Mouse (Mus musculus) hindbrain, embryonic 12.5 days (tissue): ENCODE results near the gene Mettl7a1. TPM values are rescaled to one million over a fixed set of nuclear protein-coding genes. Genes with fewer than 3 reads are reported as not detected.
"Not testable (repeated sequence)": the region's sequence is repeated elsewhere in the genome, so short reads cannot be mapped to it uniquely, and the experiment has no call there.

Experiments
- ATAC-seq: fragments of 200-750 bp; cut with Nextera tagmentation; 2 replicates; pipeline ENCODE4 v1.8.0; 2017; ENCODE audit warnings: moderate TSS enrichment; ENCODE audit not compliant: low FRiP score
- H3K27ac ChIP-seq: fragments of 300-500 bp; sonication (generic); 2 replicates; pipeline ENCODE4 v1.5.1; 2016; ENCODE audit warnings: mild to moderate bottlenecking
- H3K27me3 ChIP-seq: fragments of 300-500 bp; sonication (generic); 2 replicates; pipeline ENCODE4 v1.6.1; 2016; ENCODE audit warnings: mild to moderate bottlenecking
- H3K36me3 ChIP-seq: fragments of 300-500 bp; sonication (generic); 2 replicates; pipeline ENCODE4 v1.6.1; 2016; ENCODE audit warnings: mild to moderate bottlenecking
- H3K4me1 ChIP-seq: fragments of 300-500 bp; sonication (generic); 2 replicates; pipeline ENCODE4 v1.6.1; 2016
- H3K4me2 ChIP-seq: fragments of 300-500 bp; sonication (generic); replicated peaks from 2 replicates; pipeline ENCODE4 v1.6.1; 2016; ENCODE audit warnings: mild to moderate bottlenecking
- H3K4me3 ChIP-seq: fragments of 300-500 bp; sonication (generic); 2 replicates; pipeline ENCODE4 v1.5.1; 2016; ENCODE audit warnings: mild to moderate bottlenecking
- H3K9ac ChIP-seq: fragments of 300-500 bp; sonication (generic); 2 replicates; pipeline ENCODE4 v1.6.1; 2016; ENCODE audit warnings: mild to moderate bottlenecking, moderate library complexity
- H3K9me3 ChIP-seq: fragments of 300-500 bp; sonication (generic); replicated peaks from 2 replicates; pipeline ENCODE4 v1.6.1; 2016; ENCODE audit warnings: mild to moderate bottlenecking
- WGBS: fragments of 180-500 bp; shearing (Covaris S2); methylation state at CpG from one replicate; pipeline ENCODE4 v1.1.7; 2016; 5-methylcytosine and 5-hydroxymethylcytosine counted together
- polyA plus RNA-seq: library from polyadenylated mRNA; unstranded; fragments of >200 nt; fragmentation: Nextera tagmentation; extraction: Ambion mirVana; gene quantifications from 2 replicates; pipeline ENCODE4 v1.2.1, GENCODE M21; 2016

The Mettl7a1 gene
- polyA plus RNA-seq, 1 experiment from 2014 or later: 4.8 TPM

DNA sequence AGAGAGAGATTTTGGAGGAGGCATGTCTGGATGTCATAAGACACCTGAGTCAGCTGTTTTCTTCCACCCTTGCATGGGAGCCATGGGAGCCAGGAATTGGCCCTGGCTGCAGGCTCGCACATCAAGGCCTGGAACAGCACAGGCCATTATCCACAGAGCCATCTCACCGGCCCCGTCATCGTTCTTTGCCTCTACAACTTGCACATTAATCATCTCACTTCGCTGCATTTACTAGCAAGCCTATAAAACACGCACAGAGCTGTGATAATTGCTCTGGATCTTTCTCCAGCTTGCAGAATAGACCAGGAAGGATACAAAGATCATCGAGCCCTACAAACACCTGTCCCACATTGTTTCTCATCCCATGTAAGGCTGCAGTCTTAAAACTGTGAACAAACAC is 26.8 kb downstream of the Mettl7a1 start:
- Histone ChIP-seq H3K27ac (no peak overlapping the region), H3K36me3 (no peaks in the 10 kb centered on the region), H3K4me1 (no peaks in the 10 kb centered on the region), H3K4me3 (no peak overlapping the region), H3K9ac (no peak overlapping the region), H3K27me3 (no peaks in the 10 kb centered on the region), H3K9me3 (no peaks in the 10 kb centered on the region), H3K4me2 (no peak overlapping the region)
- ATAC-seq: no peak
- whole genome bisulfite sequencing: 70% methylated on average over 7 of the region's 7 CpGs

DNA sequence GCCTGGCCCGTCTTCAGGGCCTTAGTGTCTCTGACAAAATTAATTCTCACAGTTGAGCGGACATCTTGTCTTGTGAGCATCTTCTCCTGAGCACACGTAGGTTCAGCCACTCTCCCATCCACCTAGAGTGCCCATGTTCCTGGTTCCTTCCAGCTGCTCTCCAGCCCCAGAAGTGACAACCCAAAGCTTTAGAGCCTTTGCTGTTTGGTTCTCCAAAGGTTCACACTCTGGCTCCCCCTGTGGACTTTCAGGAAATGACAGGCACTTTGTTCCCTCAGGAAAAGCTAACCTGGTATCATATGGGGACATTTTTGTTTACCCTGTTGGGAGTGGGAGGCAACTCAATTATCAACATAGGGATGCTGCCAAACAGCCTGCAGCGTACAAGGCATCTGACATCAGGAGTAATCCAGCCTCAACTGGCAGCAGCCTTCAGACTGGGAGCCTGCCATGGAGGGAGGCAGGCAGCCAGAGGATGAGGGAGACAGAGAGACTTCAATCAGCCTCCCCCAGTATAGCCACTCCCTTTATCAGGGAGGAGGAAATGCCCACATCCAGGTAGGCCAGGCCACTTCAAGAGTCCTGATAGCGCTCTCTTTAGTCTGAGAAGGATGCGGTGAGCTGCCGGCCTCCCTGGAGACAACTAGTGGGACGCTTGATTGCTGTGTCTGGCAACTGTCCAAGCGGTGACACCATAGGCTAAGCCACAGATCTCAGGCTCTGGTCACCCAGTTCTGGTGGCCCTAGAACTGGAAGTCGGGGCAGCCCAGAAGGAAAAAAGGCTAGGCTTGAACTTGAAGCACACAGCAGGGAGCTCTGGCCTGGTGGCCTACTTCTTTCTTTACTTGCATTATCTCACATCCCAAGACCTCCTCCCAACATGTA is 28.4 kb downstream of the Mettl7a1 start:
- H3K9me3 ChIP-seq, H3K9ac ChIP-seq, H3K4me3 ChIP-seq, H3K4me1 ChIP-seq, H3K27me3 ChIP-seq, H3K4me2 ChIP-seq, H3K36me3 ChIP-seq, ATAC-seq, H3K27ac ChIP-seq: not testable (repeated sequence)
- WGBS: 39% methylated on average over 2 of the region's 10 CpGs

DNA sequence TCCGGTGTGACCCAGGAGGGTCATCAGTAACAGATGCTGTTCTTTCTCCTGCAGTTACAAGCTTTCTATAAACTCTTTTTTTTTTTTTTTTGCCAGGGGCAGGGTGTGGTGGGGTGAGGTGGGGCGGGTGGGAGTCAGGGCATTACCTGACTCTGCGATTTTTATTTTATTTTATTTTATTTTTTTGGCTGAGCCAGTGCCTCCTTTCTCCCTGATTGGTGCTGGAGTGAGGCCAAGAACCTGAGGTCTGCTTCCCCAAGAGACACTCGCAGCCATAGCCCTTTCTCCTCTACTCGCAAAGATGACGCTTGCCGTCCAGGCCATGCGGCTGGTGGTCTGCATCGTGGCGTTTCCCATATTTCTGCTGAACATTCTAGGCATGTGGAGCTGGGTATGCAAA is 30.7 kb downstream of the Mettl7a1 start, which contains the start of gene Mettl7a3:
TSS of gene Mettl7a3 (plus strand) at position 301 of the 400 bp plus-strand sequence.
- Histone ChIP-seq H3K36me3 (no peaks in the 10 kb centered on the region), H3K4me2 (no peak within 1 kb of the TSS), H3K27ac (no peak within 1 kb of the TSS), H3K9ac (no peak within 1 kb of the TSS), H3K9me3 (no peaks in the 10 kb centered on the region), H3K4me3 (no peak within 1 kb of the TSS), H3K27me3 (no peaks in the 10 kb centered on the region), H3K4me1 (no peaks in the 10 kb centered on the region)
- WGBS: 67% methylated on average over 10 of the region's 10 CpGs
- ATAC-seq: no peak

DNA sequence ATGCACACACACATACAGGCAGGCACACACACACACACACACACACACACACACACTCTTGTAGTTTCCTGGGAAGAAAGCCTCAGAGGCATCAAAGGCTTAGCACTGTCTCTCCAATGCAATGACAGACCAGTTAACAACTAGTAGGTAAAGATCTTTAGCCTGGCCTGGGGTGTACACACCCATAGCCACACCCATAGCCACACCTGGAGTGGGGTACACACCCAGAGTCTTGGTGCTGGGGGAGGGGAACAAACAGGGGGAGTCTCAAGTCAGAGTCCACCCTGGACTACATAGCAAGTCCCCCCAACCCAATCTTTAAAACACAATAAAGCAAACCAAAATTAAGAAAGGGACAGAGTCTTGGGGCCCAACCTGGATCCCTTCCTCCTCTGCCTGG is 33.4 kb downstream of the Mettl7a1 start:
- H3K36me3 ChIP-seq, H3K9ac ChIP-seq, H3K9me3 ChIP-seq, H3K4me1 ChIP-seq, H3K4me2 ChIP-seq, ATAC-seq, H3K27ac ChIP-seq, H3K27me3 ChIP-seq, H3K4me3 ChIP-seq: not testable (repeated sequence)

DNA sequence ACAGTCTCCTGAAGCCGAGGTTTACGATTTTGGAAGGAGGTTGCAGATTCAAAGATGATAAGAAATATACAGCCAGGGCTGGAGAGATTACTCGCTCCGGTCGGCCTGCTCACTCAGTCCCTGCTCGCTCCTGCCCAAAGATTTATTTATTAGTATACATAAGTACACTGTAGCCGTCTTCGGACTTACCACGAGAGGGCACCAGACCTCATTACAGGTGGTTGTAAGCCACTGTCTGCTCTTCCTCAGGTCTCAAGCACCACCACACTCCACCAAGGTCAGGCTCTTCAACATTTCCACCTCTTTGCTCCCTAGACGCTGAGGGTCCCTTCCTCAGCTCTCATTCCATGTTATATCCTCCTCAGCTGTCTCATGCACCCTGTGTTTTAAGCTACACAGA is 33.9 kb downstream of the Mettl7a1 start:
- WGBS: 45% methylated on average over 10 of the region's 10 CpGs
- ATAC-seq: not testable (repeated sequence)

DNA sequence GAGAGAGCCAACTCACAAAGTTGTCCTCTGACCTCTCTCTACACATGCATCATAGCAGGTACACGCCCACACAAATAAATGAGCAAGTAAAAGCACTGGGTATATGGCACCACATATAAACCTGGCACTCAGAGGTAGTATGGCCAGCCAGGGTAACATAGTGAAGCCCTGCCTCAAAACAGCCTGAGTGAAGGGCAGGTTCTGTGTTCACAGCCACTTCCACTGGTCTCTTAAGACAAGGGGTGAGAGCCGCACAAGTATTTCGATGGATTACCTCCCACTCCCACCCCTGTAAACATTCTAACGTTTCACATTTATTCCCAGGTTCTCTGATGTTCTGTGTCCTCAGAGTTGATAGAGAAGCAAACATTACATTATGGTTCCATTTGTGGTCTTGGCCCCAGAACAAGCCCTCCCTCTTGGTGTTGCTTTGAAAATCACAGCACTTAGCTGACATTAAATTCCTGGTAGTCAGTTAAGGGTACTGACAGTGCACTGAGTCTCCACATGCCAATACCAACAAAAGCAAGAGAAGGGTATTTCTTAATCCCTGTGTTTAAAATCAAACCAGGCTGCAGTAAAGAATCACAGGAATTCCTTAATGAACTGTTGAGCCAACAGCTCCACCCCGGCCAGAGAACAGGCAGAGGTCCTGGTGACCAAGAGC is 37.5 kb downstream of the Mettl7a1 start:
- H3K9me3 ChIP-seq, H3K27ac ChIP-seq, ATAC-seq, H3K4me2 ChIP-seq, H3K36me3 ChIP-seq, H3K4me3 ChIP-seq, H3K27me3 ChIP-seq, H3K4me1 ChIP-seq, H3K9ac ChIP-seq: not testable (repeated sequence)
- 67% methylated on average over 4 of the region's 5 CpGs for WGBS

More for the DNA sequence above, 33.9 kb downstream of the Mettl7a1 start:
- not testable (repeated sequence) for H3K27me3 ChIP-seq, H3K9ac ChIP-seq, H3K4me2 ChIP-seq, H3K4me3 ChIP-seq, H3K36me3 ChIP-seq, H3K9me3 ChIP-seq, H3K27ac ChIP-seq, H3K4me1 ChIP-seq

DNA sequence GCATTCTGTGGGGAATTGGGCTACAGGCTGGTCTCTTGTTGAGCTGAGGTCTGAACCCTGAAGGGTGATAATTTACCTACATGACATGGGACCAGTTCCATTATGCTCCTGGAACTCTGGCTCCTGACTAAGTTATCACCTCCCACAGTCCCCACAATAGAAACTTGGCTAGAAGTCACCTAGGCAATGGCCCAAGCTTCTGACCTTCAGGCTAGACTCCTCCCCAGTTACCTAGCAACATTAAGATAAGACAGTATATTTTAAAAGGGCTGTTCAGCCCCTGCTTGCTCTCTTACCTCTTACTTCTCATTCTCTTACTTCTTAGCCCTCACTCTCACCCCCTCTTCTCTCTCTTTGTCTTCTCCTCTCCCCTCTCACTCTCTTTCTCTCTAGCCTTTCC is 41.5 kb downstream of the Mettl7a1 start:
- no peak for ATAC-seq
- Histone ChIP-seq H3K9me3 (no peaks in the 10 kb centered on the region), H3K36me3 (no peaks in the 10 kb centered on the region), H3K4me2 (no peak overlapping the region), H3K27me3 (no peaks in the 10 kb centered on the region), H3K9ac (no peak overlapping the region), H3K27ac (no peak overlapping the region), H3K4me3 (no peak overlapping the region), H3K4me1 (0 out of 2 replicates have a peak, but pooled peaks cover 3% of the 10 kb centered on the region)

DNA sequence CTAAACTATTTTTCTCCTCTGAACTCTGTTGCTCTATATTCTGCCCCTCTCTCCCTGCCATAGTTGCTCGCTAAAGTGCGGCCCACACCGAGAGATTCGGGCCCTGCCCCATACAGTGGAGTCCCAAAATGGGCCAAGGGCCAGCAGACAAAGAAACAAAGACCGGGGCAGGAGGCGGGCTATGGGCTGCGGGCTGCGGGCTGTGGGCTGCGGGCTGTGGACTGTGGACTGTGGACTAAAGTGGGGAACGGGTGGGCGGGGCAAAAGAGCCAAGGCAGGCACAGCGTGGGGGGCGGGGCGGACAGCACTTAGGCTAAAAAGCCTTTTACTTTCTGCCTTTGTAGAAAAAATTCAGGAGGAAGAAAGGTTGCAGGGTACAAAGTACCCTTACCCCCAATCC is 42.8 kb downstream of the Mettl7a1 start:
- ATAC-seq: no peak
- Histone ChIP-seq H3K4me2 (no peak overlapping the region), H3K9ac (no peak overlapping the region), H3K27me3 (no peaks in the 10 kb centered on the region), H3K4me3 (no peak overlapping the region), H3K36me3 (no peaks in the 10 kb centered on the region), H3K27ac (no peak overlapping the region), H3K4me1 (0 out of 2 replicates have a peak, but pooled peaks cover 3% of the 10 kb centered on the region), H3K9me3 (no peaks in the 10 kb centered on the region)
- WGBS: 77% methylated on average over 14 of the region's 14 CpGs

DNA sequence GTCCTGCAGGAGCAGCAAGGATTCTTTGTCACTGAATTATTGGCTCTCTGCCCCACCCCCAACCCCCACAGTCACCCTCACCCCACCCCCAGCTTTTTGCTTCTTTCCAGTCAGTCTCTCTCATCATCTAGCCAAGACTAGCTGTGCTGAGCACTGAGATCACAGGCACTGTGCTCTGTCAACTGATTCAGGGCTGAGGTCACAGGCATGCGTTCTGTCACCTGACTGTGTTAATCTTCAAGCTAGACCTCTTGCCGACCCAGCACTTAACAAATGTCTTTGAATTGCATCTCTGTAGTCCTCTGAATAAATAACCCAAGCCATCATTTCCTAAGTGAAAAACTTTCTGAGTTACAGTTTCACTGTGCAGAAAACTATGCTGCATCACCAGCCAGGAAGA is 45.6 kb downstream of the Mettl7a1 start:
- WGBS: 55% methylated on average over 2 of the region's 2 CpGs
- no peak overlapping the region for H3K27ac ChIP-seq
- no peak overlapping the region for H3K9ac ChIP-seq
- no peaks in the 10 kb centered on the region for H3K36me3 ChIP-seq
- no peak overlapping the region for H3K4me2 ChIP-seq
- no peaks in the 10 kb centered on the region for H3K9me3 ChIP-seq
- ATAC-seq: no peak
- H3K4me3 ChIP-seq: no peak overlapping the region
- 0 out of 2 replicates have a peak, but pooled peaks cover 3% of the 10 kb centered on the region for H3K4me1 ChIP-seq
- H3K27me3 ChIP-seq: no peaks in the 10 kb centered on the region

DNA sequence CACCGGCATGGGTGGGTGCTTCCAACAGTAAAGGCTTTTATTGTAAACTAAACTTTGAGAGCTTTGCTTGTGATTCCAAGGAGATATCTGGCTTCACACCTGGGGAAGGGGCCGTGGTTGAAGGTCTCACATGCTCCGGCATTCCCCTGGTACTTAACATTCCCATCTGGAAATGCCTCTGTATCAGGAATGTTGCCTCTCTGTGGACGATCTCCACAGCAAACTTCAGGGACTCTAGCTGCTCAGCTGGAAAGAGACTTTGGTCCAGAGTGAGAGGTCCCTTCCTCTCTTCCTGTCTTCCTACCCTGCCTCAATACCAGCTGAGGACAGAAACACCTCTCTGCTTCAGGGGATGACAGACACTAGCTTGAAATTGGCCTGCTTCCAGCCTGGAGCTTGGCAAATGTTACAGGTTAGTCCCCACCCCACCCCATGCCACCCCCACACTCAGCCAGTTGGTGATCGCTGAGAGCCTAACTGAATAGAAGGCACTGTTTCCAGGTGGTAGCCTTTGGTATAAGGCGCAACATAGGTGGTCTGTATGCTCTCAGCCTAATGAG is 47.6 kb downstream of the Mettl7a1 start:
- Histone ChIP-seq H3K4me1 (0 out of 2 replicates have a peak, but pooled peaks cover 3% of the 10 kb centered on the region), H3K4me2 (no peak overlapping the region), H3K27me3 (no peaks in the 10 kb centered on the region), H3K27ac (no peak overlapping the region), H3K9ac (no peak overlapping the region), H3K36me3 (no peaks in the 10 kb centered on the region), H3K9me3 (no peaks in the 10 kb centered on the region), H3K4me3 (no peak overlapping the region)
- no peak for ATAC-seq
- WGBS: 79% methylated on average over 6 of the region's 6 CpGs

DNA sequence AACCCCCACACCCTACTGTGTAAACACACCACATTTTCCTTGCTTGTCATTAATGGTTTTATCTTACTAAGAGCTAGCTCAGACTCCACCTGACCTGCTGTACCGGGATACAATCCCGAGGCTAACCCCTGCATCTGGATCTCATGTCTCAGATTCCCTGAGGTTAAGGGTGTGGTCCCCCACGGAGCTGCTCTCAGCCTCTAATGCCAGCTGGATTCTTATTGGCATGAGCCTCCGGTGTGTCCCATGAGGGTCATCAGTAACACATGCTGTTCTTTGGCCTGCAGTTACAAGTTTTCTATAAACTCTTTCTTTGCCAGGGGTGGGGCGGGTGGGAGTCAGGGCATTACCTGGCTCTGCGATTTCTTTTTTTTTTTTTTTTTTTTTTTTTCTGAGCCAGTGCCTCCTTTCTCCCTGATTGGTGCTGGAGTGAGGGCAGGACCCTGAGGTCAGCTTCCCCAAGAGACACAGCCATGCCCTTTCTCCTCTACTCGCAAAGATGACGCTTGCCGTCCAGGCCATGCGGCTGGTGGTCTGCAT is 48.8 kb downstream of the Mettl7a1 start, which contains the start of the genes Methig1 and Mettl7a2:
TSS of gene Methig1 (plus strand) at position 439 of the 540 bp plus-strand sequence.
TSS of gene Mettl7a2 (plus strand) at position 490 of the 540 bp plus-strand sequence.
- no peaks in the 10 kb centered on the region for H3K27me3 ChIP-seq
- H3K27ac ChIP-seq: no peak within 1 kb of the TSS
- ATAC-seq: no peak
- no peaks in the 10 kb centered on the region for H3K36me3 ChIP-seq
- H3K4me3 ChIP-seq: no peak within 1 kb of the TSS
- H3K9me3 ChIP-seq: no peaks in the 10 kb centered on the region
- no peak within 1 kb of the TSS for H3K4me2 ChIP-seq
- H3K4me1 ChIP-seq: no peaks in the 10 kb centered on the region
- no peak within 1 kb of the TSS for H3K9ac ChIP-seq
- WGBS: 74% methylated on average over 10 of the region's 10 CpGs

DNA sequence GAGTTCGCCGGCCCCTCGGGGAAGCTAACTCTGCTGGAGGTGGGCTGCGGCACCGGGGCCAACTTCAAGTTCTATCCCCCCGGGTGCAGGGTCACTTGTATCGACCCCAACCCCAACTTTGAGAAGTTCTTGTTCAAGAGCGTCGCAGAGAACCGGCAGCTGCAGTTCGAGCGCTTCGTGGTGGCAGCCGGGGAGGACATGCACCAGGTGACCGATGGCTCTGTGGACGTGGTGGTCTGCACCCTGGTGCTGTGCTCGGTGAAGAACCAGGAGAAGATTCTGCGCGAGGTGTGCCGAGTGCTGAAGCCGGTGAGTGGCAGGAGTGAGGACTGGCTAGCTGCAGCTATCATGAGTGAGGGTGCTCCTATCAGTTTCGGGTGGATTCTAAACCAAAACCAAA is 49.5 kb downstream of the Mettl7a1 start:
- H3K27me3 ChIP-seq, H3K9me3 ChIP-seq, H3K36me3 ChIP-seq, H3K4me2 ChIP-seq, ATAC-seq, H3K27ac ChIP-seq, H3K4me3 ChIP-seq, H3K4me1 ChIP-seq, H3K9ac ChIP-seq: not testable (repeated sequence)
- WGBS: 84% methylated on average over 12 of the region's 22 CpGs
